Mouse (Mus musculus): Measurements from ENCODE around the gene Fggy.

Fggy gene

GRCm38 (mm10) chr4:95915628-95916579, 358.6 kb downstream of the Fggy start:
- Histone ChIP-seq H3K4me3 (replicated peaks; ENCODE audit: low read length) (no peak overlapping the region), H3K36me3 (ENCODE audit: insufficient read depth, low read length) (no peaks in the 10 kb centered on the region), H3K4me1 (replicated peaks; ENCODE audit: low read depth, low read length) (no peaks in the 10 kb centered on the region), H3K9me3 (ENCODE audit: low read length) (no peaks in the 10 kb centered on the region), H3K27me3 (ENCODE audit: insufficient read depth, low read length) (no peaks in the 10 kb centered on the region)
- TF ChIP-seq CTCF (conservative IDR thresholded peaks at IDR 0.05; ENCODE audit: low read length) (no peak), POU5F1 (IDR thresholded peaks at IDR 0.05; ENCODE audit: borderline replicate concordance, low read length) (no peak), NANOG (IDR thresholded peaks at IDR 0.05; ENCODE audit: borderline replicate concordance, low read length) (no peak)

GRCm38 (mm10) chr4:95917703-95918102, 360.4 kb downstream of the Fggy start:
- Histone ChIP-seq H3K27me3 (ENCODE audit: insufficient read depth, low read length) (no peaks in the 10 kb centered on the region), H3K4me1 (replicated peaks; ENCODE audit: low read depth, low read length) (no peaks in the 10 kb centered on the region), H3K4me3 (replicated peaks; ENCODE audit: low read length) (no peak overlapping the region), H3K36me3 (ENCODE audit: insufficient read depth, low read length) (no peaks in the 10 kb centered on the region), H3K9me3 (ENCODE audit: low read length) (no peaks in the 10 kb centered on the region)
- TF ChIP-seq NANOG (IDR thresholded peaks at IDR 0.05; ENCODE audit: borderline replicate concordance, low read length), result no peak
- no peak for TF ChIP-seq POU5F1 (IDR thresholded peaks at IDR 0.05; ENCODE audit: borderline replicate concordance, low read length)
- no peak for TF ChIP-seq CTCF (conservative IDR thresholded peaks at IDR 0.05; ENCODE audit: low read length)

GRCm38 (mm10) chr4:95920448-95920847, 363.1 kb downstream of the Fggy start:
- H3K9me3 ChIP-seq (ENCODE audit: low read length), result no peaks in the 10 kb centered on the region
- H3K27me3 ChIP-seq (ENCODE audit: insufficient read depth, low read length), result no peaks in the 10 kb centered on the region
- TF ChIP-seq CTCF (conservative IDR thresholded peaks at IDR 0.05; ENCODE audit: low read length) (no peak), NANOG (IDR thresholded peaks at IDR 0.05; ENCODE audit: borderline replicate concordance, low read length) (no peak), POU5F1 (IDR thresholded peaks at IDR 0.05; ENCODE audit: borderline replicate concordance, low read length) (no peak)
- no peak overlapping the region for H3K4me3 ChIP-seq (replicated peaks; ENCODE audit: low read length)
- no peaks in the 10 kb centered on the region for H3K4me1 ChIP-seq (replicated peaks; ENCODE audit: low read depth, low read length)
- no peaks in the 10 kb centered on the region for H3K36me3 ChIP-seq (ENCODE audit: insufficient read depth, low read length)

- H3K4me1 ChIP-seq (replicated peaks; ENCODE audit: low read depth, low read length), result no peaks in the 10 kb centered on the region
- no peaks in the 10 kb centered on the region for H3K27me3 ChIP-seq (ENCODE audit: insufficient read depth, low read length)
- H3K36me3 ChIP-seq (ENCODE audit: insufficient read depth, low read length), result no peaks in the 10 kb centered on the region
- TF ChIP-seq POU5F1 (IDR thresholded peaks at IDR 0.05; ENCODE audit: borderline replicate concordance, low read length), result no peak
- peak; percentile 54 for TF ChIP-seq CTCF (conservative IDR thresholded peaks at IDR 0.05; ENCODE audit: low read length)
- H3K4me3 ChIP-seq (replicated peaks; ENCODE audit: low read length), result no peak overlapping the region
- H3K9me3 ChIP-seq (ENCODE audit: low read length), result no peaks in the 10 kb centered on the region
Measured at GRCm38 (mm10) chr4:95924210-95925184, 367.2 kb downstream of the Fggy start.

- Histone ChIP-seq H3K9me3 (ENCODE audit: low read length) (no peaks in the 10 kb centered on the region), H3K36me3 (ENCODE audit: insufficient read depth, low read length) (no peaks in the 10 kb centered on the region), H3K4me3 (replicated peaks; ENCODE audit: low read length) (no peak overlapping the region), H3K27me3 (ENCODE audit: insufficient read depth, low read length) (no peaks in the 10 kb centered on the region), H3K4me1 (replicated peaks; ENCODE audit: low read depth, low read length) (no peaks in the 10 kb centered on the region)
- TF ChIP-seq CTCF (conservative IDR thresholded peaks at IDR 0.05; ENCODE audit: low read length), result no peak
- no peak for TF ChIP-seq POU5F1 (IDR thresholded peaks at IDR 0.05; ENCODE audit: borderline replicate concordance, low read length)
- TF ChIP-seq NANOG (IDR thresholded peaks at IDR 0.05; ENCODE audit: borderline replicate concordance, low read length), result no peak
Measured at GRCm38 (mm10) chr4:95928846-95929245, 371.5 kb downstream of the Fggy start.

GRCm38 (mm10) chr4:95929936-95930335, 372.6 kb downstream of the Fggy start:
- Histone ChIP-seq H3K36me3 (ENCODE audit: insufficient read depth, low read length) (no peaks in the 10 kb centered on the region), H3K4me1 (replicated peaks; ENCODE audit: low read depth, low read length) (no peaks in the 10 kb centered on the region), H3K9me3 (ENCODE audit: low read length) (no peaks in the 10 kb centered on the region), H3K27me3 (ENCODE audit: insufficient read depth, low read length) (no peaks in the 10 kb centered on the region), H3K4me3 (replicated peaks; ENCODE audit: low read length) (no peak overlapping the region)
- TF ChIP-seq POU5F1 (IDR thresholded peaks at IDR 0.05; ENCODE audit: borderline replicate concordance, low read length) (no peak), NANOG (IDR thresholded peaks at IDR 0.05; ENCODE audit: borderline replicate concordance, low read length) (no peak), CTCF (conservative IDR thresholded peaks at IDR 0.05; ENCODE audit: low read length) (no peak)

GRCm38 (mm10) chr4:95931331-95931730, 374.0 kb downstream of the Fggy start:
- Histone ChIP-seq H3K9me3 (ENCODE audit: low read length) (no peaks in the 10 kb centered on the region), H3K4me1 (replicated peaks; ENCODE audit: low read depth, low read length) (no peaks in the 10 kb centered on the region), H3K36me3 (ENCODE audit: insufficient read depth, low read length) (no peaks in the 10 kb centered on the region), H3K4me3 (replicated peaks; ENCODE audit: low read length) (no peak overlapping the region), H3K27me3 (ENCODE audit: insufficient read depth, low read length) (no peaks in the 10 kb centered on the region)
- TF ChIP-seq CTCF (conservative IDR thresholded peaks at IDR 0.05; ENCODE audit: low read length), result no peak
- no peak for TF ChIP-seq POU5F1 (IDR thresholded peaks at IDR 0.05; ENCODE audit: borderline replicate concordance, low read length)
- no peak for TF ChIP-seq NANOG (IDR thresholded peaks at IDR 0.05; ENCODE audit: borderline replicate concordance, low read length)

- Histone ChIP-seq H3K9me3 (ENCODE audit: low read length) (no peaks in the 10 kb centered on the region), H3K36me3 (ENCODE audit: insufficient read depth, low read length) (no peaks in the 10 kb centered on the region), H3K4me3 (replicated peaks; ENCODE audit: low read length) (no peak overlapping the region), H3K27me3 (ENCODE audit: insufficient read depth, low read length) (no peaks in the 10 kb centered on the region), H3K4me1 (replicated peaks; ENCODE audit: low read depth, low read length) (no peaks in the 10 kb centered on the region)
- TF ChIP-seq CTCF (conservative IDR thresholded peaks at IDR 0.05; ENCODE audit: low read length) (no peak), POU5F1 (IDR thresholded peaks at IDR 0.05; ENCODE audit: borderline replicate concordance, low read length) (no peak), NANOG (IDR thresholded peaks at IDR 0.05; ENCODE audit: borderline replicate concordance, low read length) (no peak)
Measured at GRCm38 (mm10) chr4:95933801-95934356, 376.6 kb downstream of the Fggy start.
